Comparison of ENCODE assay signal across 9 mouse cellular contexts in the genomic region with DNA sequence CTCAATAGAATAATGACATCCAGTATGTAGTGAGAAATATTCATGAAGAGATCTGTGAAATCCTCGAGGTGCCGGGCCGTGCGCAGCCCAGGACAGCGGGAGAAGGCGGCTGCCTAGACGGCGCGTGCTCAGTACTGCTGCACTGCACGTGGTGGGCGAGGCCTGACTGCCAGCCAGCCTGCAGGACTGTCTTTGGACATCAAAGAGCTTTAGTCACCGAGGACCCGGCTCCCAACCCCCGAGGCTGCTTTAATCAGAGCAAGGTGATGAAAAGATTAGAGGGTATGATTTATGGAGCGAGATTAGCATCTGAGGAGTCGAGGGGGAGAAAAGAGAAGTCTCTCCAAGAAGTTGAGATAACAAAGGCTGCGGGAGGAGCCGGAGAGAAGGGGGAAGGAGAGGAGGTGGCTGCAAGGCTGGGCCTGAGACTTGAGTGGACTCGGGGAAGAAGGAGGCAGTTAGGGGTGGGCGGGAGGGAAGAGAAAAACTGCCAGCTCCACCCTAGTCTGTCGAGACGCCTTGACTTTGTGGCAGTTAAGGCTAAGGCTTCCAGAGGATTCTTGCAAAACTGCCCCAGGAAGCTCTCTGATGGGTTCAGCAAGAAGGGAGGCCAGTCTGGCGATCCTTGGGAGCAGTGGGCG.
DNase-seq lines count a peak whose midpoint lies in the region; ATAC-seq and TF ChIP-seq lines count a peak whose summit lies in the region.
"Had no signal": no experiment of that assay in that cellular context is flagged by ENCODE, and none has a peak within 500 bp of the region (broad histone marks: within the 10 kb centered on the region; RNA-seq: fewer than 3 reads in every experiment).

No protein-coding gene starts in this region.

- intact Hi-C loops in heart, postnatal 25 days (cut with DNase I) = no loop called here

- no peaks in the 10 kb centered on the region for H3K36me3 ChIP-seq in forebrain, embryonic 16.5 days (ENCODE audit: control insufficient read depth, insufficient read depth)
- no peaks in the 10 kb centered on the region for H3K36me3 ChIP-seq in midbrain, embryonic 14.5 days (ENCODE audit: control insufficient read depth, insufficient read depth, low read length)
- no peaks in the 10 kb centered on the region for H3K36me3 ChIP-seq in thymus, adult 2 months (ENCODE audit: control insufficient read depth, insufficient read depth, low read length)
- H3K36me3 ChIP-seq: liver, embryonic 15.5 days had no signal

- H3K9ac ChIP-seq in forebrain, embryonic 16.5 days (replicated peaks; ENCODE audit: low read depth, low read length) = no peak overlapping the region
- no peak overlapping the region for H3K9ac ChIP-seq in midbrain, embryonic 14.5 days (replicated peaks; ENCODE audit: low read length)
- H3K9ac ChIP-seq: liver, embryonic 15.5 days had no signal

- peaks cover 17% of the 10 kb centered on the region for H3K4me1 ChIP-seq in forebrain, embryonic 16.5 days (replicated peaks; ENCODE audit: control insufficient read depth, insufficient read depth, low read length)
- peaks cover 24% of the 10 kb centered on the region for H3K4me1 ChIP-seq in midbrain, embryonic 14.5 days (ENCODE audit: control insufficient read depth, insufficient read depth, low read length)
- no peaks in the 10 kb centered on the region for H3K4me1 ChIP-seq in thymus, adult 2 months (replicated peaks; ENCODE audit: control insufficient read depth, insufficient read depth, low read length)
- H3K4me1 ChIP-seq: liver, embryonic 15.5 days had no signal

- H3K27me3 ChIP-seq in forebrain, embryonic 16.5 days (replicated peaks; ENCODE audit: control insufficient read depth, insufficient read depth, low read length) = no peaks in the 10 kb centered on the region
- H3K27me3 ChIP-seq in midbrain, embryonic 14.5 days (ENCODE audit: control insufficient read depth, insufficient read depth, low read length) = 0 out of 2 replicates have a peak, but pooled peaks cover 5% of the 10 kb centered on the region
- no peaks in the 10 kb centered on the region for H3K27me3 ChIP-seq in thymus, adult 2 months (ENCODE audit: control insufficient read depth, insufficient read depth, low read length)

- peak; percentile 62; the same call in 1 of the 2 replicates for ATAC-seq in forebrain, embryonic 16.5 days
- no peak; the same call in 1 of the 2 replicates for ATAC-seq in midbrain, embryonic 14.5 days (ENCODE audit: low FRiP score, low TSS enrichment)

- no peak overlapping the region for H3K4me2 ChIP-seq in forebrain, embryonic 16.5 days (ENCODE audit: low read length)
- no peak overlapping the region for H3K4me2 ChIP-seq in midbrain, embryonic 14.5 days (ENCODE audit: low read length)
- H3K4me2 ChIP-seq: liver, embryonic 15.5 days had no signal

- H3K4me3 ChIP-seq in layer of hippocampus, adult 2 months = no peak overlapping the region
- H3K4me3 ChIP-seq in forebrain, embryonic 16.5 days (replicated peaks; ENCODE audit: low read length) = no peak overlapping the region
- H3K4me3 ChIP-seq in midbrain, embryonic 14.5 days (replicated peaks; ENCODE audit: low read depth, low read length) = no peak overlapping the region
- no peak overlapping the region for H3K4me3 ChIP-seq in thymus, adult 2 months (ENCODE audit: control insufficient read depth, insufficient read depth, low read length)
- H3K4me3 ChIP-seq: liver, embryonic 15.5 days had no signal

- H3K9me3 ChIP-seq in forebrain, embryonic 16.5 days (ENCODE audit: control insufficient read depth, low read length) = no peaks in the 10 kb centered on the region
- H3K9me3 ChIP-seq in midbrain, embryonic 14.5 days (ENCODE audit: control insufficient read depth, low read length) = no peaks in the 10 kb centered on the region
- H3K9me3 ChIP-seq: liver, embryonic 15.5 days had no signal

- DNase-seq in layer of hippocampus, adult 2 months (ENCODE audit: low spot score in 2 of 2) = peak in 1 of 2 experiments; percentile 30
- DNase-seq in layer of hippocampus, postnatal 36 days = no peak
- DNase-seq in embryo, embryonic 10 days (ENCODE audit: low spot score) = peak; percentile 65
- DNase-seq in midbrain, embryonic 14.5 days = peak; percentile 69
- DNase-seq in thymus, postnatal 14 days = no peak
- no peak for DNase-seq in thymus, adult 2 months
- no peak for DNase-seq in heart, postnatal 25 days (ENCODE audit: low spot score)

- H3K27ac ChIP-seq in layer of hippocampus, adult 2 months = peak overlapping the region; percentile 46
- H3K27ac ChIP-seq in forebrain, embryonic 16.5 days (ENCODE audit: low read length) = no peak overlapping the region
- no peak overlapping the region; the same call in 1 of the 2 replicates for H3K27ac ChIP-seq in midbrain, embryonic 14.5 days (replicated peaks; ENCODE audit: low read depth, low read length)
- no peak overlapping the region for H3K27ac ChIP-seq in thymus, adult 2 months (ENCODE audit: control insufficient read depth, insufficient read depth, low read length)
- H3K27ac ChIP-seq: liver, embryonic 15.5 days had no signal

- WGBS in forebrain, embryonic 16.5 days = 30% methylated on average over 24 of the region's 24 CpGs
- 27% methylated on average over 24 of the region's 24 CpGs for WGBS in midbrain, embryonic 14.5 days
- 17% methylated on average over 24 of the region's 24 CpGs for WGBS in thymus, adult 2 months

- TF ChIP-seq CTCF in layer of hippocampus, adult 2 months (conservative IDR thresholded peaks at IDR 0.05) = no peak
- no peak for TF ChIP-seq CTCF in thymus, adult 2 months (IDR thresholded peaks at IDR 0.05; ENCODE audit: borderline replicate concordance, control insufficient read depth, extremely low read depth, insufficient read depth, low read length, poor library complexity)

- TF ChIP-seq POLR2A in thymus, adult 2 months (IDR thresholded peaks at IDR 0.05; ENCODE audit: control insufficient read depth, extremely low read depth, insufficient read depth, low read length, poor library complexity) = no peak

Comparison
In these comparisons a context has a peak if more than half of its experiments do, and no peak if none do; other contexts are left out.
1. DNase-seq: peak in embryo, embryonic 10 days (single experiment) and midbrain, embryonic 14.5 days (single experiment); none in layer of hippocampus, postnatal 36 days (0 of 2), thymus, postnatal 14 days (single experiment), thymus, adult 2 months (single experiment) and heart, postnatal 25 days (single experiment).